Mouse (Mus musculus) liver, adult 2 months (tissue): ENCODE measurements at regions not wholly inside any gene's neighbourhood (a gene's known extent, or its start where the extent isn't known, plus 50 kb on each side); places are given as distances from the start of the nearest gene placed in this dataset.

Source experiments
- CTCF ChIP-seq: fragments of 200-500 bp; IDR thresholded peaks from 2 replicates; pipeline ENCODE4 v1.5.1; 2011; ENCODE audit warnings: low read depth, low read length, control low read depth
- POLR2A ChIP-seq: fragments of 200-500 bp; IDR thresholded peaks from 2 replicates; pipeline ENCODE4 v1.6.1; 2011; ENCODE audit warnings: low read length, control low read depth; ENCODE audit not compliant: insufficient read depth; ENCODE audit errors: extremely low read depth

- no peak for TF ChIP-seq CTCF
- TF ChIP-seq POLR2A, result no peak
Observed at GRCm38 (mm10) chr10:39224449-39225094, 61.0 kb upstream of the Ccn6 start.
